Mouse (Mus musculus) embryo, embryonic 10 days (tissue): ENCODE results near the gene Dcaf10.
"Not testable (repeated sequence)": the region's sequence is repeated elsewhere in the genome, so short reads cannot be mapped to it uniquely, and the experiment has no call there.

Source experiments
- DNase-seq: peaks from one replicate; pipeline ENCODE4 v3.0.0-alpha.2; 2015; ENCODE audit warnings: low spot score

Dcaf10 gene

DNA sequence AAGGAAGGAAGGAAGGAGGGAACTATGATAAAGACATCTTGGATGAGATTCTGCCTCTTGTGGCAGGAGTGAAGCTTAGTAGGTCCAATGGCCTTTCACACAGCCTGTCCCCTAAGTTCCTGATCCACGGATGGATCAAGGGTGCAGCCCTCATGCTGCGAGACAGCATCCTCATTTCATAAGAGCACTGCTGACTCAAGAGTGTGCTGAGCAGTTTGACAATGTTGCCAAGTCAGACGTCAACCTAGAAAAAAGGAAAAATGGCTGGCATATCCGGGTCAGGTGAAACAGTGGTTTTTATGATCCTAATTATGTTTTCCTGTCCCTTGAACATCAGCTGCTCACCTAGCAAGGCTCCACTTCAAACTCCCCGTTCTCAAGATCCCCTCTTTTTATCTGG is 51.8 kb downstream of the Dcaf10 start:
- DNase-seq: no peak

DNA sequence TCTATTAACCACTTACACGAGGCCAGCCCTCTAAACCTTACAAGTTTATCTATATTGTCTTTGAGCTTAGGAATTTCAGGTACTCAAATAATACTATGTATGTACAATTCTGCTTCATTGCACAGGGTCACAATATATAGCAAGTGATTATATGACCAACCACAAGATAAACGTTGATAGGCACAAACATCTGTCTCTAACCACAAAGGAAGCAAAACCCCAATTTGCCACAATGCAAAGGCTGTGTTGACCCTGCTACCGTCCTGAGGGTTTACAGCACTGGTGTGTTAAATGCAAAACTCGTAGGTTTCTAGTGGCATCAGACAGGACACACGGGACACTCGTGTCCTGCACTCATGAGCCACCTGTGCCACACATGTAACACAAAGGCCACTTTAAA is 54.3 kb downstream of the Dcaf10 start:
- DNase-seq: not testable (repeated sequence)

DNA sequence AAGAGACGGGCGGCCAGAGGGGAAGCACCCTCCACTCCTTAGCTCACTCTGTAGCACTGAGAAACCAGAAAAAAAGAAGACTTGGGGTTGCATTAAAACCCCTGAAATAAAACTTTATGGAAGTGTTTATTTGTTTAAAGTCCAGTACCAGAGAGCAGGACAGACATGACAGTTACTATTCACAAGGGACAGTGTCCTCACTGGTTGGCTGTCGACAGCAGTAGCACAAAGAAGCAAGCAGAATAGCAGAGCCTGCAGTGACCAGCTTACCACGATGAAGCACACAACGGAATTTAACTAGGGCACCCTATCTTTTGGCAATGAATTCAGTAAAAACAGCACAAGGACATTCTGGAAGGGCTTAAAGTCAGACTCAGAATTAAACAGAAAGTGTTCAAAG is 56.4 kb downstream of the Dcaf10 start:
- DNase-seq: not testable (repeated sequence)

DNA sequence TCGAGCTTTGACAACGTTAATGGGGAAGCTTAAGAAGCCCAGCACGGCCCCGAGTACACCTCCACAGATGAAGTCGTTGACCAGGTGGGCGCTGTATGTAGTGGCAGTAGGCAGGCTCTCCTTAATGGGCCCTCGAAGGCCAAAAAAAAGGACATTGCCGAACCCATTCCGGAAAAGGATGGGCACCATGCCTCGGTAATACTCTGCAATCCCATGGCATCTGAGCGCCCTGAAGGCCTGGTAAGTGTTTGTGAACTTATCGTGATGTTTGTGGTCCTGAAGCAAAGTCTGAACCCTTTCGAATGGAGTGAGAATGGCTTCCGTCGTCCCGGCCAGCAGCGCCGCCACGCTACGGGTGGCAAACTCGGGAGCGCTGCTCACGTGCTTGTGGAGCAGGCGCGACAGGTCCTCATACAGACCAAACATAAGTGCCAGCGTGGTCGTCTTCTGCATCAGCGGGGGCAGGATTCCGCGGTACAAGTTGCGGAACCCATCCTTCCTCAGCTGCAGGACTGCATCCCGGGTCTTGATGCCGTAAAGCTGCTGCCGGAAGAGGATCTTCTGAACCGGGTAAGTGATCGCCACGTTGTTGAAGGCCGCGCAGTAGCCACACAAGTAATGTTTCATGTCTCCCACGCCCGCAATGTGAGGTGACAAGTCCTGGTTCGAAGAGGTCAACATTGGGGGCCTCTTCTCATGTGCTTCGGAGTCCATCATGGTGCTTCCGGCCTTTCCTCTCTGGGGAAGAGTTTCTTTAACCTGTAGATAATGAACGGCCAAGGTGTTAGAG is 57.7 kb downstream of the Dcaf10 start:
- no peak for DNase-seq

DNA sequence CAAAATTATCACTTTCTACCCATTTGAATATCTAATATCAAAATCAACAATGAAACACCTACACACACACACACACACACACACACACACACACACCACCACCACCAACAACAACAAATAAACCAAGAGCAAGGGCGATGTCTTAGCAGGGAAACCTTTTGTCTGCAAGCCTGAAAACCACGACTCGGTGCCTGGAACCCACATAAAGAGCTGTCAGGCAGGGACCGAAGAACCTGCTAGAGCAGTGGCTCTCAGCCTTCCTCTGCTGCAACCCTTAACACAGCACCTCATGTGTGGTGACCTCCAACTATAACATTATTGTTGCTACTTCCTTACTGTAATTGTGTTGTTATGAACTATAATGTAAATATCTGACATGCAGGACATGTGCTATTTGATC is 60.4 kb downstream of the Dcaf10 start:
- no peak for DNase-seq

DNA sequence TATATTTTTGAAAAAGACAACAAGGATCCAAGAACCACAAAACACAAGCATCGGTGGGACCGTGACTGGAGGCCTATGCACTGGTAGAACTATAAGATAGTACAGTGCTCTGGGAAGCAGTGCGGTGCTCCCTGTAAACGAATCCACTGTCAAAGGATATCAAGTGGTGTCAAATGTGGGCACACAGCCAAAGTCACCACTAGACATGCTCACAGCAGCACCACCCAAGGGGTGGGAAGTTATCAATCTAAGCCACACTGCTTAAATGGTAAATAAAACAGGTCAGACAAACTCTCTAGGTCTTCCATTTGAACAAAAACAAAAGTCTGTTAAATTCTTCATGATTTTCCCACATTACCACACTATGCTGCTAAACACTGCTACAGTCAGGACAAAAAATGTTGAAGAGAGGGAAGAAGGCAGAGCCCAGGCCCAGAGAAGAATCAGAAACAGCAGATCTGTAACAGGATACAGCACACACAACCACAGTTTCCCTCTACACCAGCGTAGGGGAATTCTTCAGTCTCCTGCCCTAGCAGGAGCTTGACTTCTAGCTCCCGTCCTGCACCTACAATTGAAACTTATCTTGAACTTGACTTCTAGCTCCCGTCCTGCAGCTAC is 61.1 kb downstream of the Dcaf10 start:
- no peak for DNase-seq

DNA sequence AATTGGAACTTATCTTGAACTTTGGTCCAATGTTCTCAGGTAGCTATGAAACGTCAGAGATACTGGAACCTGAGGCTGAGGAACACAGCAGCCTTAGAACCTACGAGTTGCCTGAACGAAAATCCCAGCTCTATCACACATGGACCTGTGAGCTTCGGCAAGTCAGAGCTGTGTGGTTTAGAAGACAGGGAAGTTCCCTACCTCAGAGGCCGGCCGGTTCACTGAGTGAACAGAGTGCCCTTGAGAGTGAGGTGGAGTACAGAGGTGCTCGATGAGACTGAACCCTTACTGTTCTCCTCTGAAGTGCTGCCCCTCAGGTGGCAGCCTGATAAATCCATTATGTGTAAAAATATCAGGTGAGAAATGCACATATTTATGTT is 61.6 kb downstream of the Dcaf10 start:
- no peak for DNase-seq

DNA sequence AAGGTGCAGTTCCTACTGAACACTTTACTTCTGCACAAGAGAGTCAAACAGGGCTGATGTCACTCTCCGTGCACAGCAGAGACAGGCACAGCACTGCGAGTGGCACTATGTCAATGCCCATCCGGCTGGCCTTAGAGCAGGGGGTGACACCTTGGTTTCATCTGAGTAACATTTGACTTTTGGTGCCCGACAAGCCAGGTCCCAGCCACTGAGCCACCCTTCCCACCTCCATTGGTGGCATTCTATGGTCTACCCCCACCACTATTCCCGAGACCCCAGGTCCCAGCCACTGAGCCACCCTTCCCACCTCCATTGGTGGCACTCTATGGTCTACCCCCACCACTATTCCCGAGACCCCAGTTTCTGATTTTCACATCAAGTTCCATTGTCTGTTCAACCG is 62.2 kb downstream of the Dcaf10 start:
- no peak for DNase-seq

DNA sequence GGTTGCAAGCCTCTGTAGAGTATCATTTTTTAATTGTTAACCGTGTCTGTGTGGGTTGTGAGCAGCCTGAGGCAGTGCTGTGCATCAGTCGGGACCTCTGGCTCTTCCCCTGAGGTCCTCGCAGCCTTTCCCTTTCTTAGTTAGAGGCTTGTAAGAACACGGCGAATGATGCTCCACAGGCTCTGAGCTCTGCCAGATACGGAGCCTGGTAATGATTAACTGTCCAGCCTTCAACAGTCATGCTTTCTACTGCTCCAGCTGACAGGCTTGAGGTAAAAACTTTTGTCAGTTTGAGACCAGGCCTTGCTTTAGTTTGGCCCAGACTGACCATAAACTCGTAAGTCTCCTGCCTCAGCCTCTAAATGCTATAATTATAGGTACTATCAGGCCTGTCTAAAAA is 63.4 kb downstream of the Dcaf10 start:
- no peak for DNase-seq

DNA sequence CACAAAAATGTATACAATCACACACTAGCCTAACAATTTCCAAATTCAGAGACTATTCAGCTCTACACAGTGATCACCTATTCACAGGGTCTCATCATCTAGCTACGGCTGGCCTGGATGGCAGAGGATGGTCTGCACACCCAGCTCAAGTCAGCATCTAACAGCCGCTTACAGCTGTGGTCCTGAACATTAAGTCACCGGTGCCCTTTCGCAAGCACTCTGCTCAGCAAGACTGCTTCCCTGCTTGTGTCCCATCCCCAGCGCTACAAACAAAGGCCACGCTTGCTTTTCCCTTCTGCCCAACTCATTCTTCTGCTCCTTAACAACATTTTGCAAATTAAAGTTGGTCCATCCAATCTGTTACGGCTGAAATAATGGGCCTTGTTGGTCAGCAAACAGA is 64.5 kb downstream of the Dcaf10 start:
- no peak for DNase-seq

DNA sequence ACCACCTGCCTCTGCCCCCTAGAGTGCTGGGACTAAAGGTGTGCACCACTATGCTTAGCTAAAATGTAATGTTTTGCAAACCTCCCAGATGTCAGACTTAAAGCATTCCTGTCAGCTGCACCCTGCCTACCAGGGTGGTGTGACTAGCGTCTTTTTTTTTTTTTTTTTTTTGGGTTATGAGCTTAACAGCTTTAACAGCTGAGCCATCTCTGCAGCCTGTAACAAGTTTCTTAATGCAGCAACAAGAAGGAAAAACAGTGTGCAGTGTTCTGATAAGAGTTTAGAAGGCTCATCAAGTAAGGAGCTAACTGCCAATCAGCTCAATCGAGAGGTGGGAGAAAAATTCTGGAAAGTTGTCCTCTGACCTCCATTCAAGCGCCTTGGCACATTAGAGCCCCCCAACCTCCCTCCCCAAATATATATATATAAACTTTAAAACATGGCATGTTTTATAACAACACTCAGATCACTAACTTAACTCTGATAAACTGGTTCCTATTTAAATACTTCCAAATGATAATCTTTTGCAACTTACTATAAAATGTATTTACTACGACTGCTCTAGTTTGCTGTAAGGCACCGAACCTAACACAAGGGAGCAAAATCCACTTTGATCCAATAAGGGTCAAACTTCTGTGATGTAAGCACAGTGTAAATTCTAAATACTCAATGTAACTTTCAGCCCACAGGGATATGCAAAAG is 65.3 kb downstream of the Dcaf10 start:
- DNase-seq: no peak

DNA sequence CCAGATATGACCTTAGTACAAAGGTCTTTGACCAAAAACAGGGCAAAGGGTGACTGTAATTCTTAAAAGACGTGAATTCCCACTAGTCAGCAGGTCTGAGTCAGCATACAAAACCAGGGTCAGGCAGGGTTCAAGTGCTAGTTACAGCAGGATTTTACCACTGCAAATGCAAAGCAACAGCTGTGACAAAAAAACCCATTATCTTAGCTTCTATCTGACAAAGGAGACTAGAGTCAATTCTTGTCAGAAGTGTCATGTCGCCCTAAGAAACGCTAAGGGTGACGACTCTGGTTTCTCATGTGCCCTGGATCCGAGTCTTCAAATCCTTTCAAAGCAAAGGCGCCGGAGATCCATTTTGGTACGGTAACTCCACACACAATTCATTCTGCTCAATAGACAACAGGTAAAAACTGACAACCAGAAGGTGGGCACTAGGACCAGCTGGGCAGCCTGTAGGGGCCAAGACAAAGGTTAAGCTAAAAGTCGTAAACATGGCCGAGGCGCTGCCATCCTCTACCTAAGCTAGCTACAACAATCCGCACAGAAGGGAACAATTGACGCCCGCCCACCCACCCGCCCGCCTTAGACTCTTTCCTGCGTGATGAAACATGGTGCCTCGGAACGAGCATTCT is 65.9 kb downstream of the Dcaf10 start:
- peak; percentile 60 for DNase-seq

DNA sequence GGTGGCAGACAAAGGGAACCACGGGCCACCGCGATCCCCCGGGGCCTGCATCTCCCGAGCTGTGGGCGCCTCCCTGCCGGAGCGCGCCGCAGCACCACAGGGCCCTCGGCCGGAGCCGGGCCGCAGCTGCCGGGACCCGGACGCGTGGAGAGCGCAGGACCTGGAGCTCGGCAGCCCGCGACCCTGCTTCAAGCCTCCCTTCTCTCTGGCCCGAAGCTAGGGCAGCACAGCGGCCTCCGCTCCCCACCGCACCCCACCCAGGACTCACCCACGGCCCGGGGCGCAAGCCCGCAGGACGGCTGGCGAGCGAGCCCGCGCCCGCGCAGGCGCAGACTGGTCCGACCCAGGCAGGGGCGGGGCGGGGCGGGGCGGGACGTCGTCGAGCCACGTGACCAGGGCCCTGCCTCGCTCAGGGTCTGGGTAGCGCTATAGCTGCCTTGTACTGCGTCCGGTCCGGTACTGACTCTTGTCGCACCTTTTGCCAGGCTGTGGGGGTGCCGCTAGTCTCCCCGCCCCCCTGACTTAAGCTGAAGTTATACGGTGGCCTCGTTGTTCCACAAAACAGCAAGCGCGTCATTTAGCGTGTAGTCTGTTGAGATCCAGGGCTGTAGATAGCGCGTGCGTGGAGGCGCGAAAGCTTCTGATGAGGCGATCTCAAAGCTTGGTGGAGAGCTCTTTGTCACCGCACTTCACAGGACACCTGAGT is 66.7 kb downstream of the Dcaf10 start, which contains the start of gene Slc25a51:
TSS of gene Slc25a51 (minus strand) at position 340 of the 706 bp plus-strand sequence.
- peak; percentile 90 for DNase-seq

DNA sequence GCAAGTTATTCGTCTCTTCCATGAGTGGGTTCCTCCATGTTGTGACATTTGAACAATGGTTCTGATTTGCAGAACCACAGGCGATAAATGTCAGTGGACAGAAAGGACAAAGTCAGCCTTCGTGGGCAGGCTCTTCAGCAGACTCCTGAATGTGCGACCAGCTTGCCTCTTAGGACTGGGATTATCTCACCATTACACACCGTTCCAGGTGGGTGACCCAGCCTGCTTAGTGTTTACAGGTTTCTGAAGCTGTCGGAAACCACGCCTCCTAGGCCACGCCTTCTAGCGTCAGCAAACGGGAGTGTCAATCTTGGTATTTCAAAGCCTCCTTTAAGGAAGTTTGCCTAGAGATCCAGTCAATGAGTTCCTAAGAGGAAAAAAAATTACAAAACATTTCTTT is 67.4 kb downstream of the Dcaf10 start:
- peak; percentile 89 for DNase-seq

DNA sequence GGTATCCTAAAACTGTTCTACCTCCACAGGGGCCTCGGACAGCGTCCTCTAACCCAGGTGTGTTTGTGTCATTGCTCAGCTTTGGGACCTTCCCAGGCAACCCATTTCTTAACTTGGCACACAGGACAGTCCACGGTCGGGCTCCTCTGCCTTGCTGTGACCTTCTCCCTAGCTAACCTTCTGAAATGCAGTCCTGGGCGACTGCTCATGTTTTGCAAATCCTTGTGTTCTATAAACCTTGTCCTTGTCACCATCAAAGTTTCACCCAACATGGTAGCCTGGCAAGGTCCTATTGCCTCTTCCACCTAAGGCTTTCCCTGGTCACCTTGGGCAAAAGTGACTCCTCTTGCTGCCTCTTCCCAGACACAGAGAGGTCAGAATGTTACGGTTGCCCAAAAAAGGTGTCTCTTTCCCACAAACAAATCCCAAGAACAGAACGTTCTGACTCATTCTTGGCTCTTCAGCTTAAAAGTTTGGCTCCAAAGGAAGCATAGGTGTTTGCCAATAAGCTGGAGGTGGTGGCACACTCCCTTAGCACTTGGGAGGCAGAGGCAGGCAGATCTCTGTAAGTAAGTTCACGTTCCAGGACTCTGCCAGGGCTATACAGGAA is 69.4 kb downstream of the Dcaf10 start:
- DNase-seq: no peak

DNA sequence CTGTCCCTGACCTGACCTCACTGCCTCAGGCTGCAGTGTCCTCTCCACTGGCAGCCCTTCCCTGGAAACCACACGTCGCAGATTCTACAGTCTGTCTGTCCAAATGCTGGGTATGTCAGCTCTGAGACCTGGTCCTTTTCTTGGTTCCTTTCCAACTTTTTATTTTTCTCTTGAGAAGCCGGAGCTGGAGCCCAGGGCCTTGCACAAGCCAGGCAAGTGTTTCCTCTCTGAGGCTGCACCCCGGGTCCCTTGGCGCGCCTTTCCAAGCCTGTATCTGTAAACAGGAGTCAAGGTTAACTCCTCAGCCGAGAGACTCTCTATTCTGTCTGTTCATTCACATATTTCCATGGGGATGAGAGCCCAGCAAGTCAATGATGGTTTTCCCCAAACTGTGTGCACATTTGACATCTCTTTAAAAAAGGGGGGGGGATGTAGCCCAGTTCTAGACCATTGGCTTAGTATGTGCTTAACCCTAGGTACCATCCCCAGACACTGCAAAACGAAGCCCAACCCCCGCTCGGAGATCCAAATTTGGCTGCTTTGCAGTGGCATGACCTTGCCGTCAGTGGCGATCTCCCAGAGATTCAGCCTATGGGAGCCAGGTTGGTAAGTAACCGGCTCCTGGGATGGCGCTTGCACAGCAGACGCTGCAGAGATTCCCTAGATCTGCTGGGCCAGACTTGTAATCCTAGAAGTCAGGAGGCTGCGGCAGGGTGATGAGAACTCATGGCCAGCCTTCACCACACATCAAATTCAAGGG is 70.7 kb downstream of the Dcaf10 start:
- DNase-seq: no peak

DNA sequence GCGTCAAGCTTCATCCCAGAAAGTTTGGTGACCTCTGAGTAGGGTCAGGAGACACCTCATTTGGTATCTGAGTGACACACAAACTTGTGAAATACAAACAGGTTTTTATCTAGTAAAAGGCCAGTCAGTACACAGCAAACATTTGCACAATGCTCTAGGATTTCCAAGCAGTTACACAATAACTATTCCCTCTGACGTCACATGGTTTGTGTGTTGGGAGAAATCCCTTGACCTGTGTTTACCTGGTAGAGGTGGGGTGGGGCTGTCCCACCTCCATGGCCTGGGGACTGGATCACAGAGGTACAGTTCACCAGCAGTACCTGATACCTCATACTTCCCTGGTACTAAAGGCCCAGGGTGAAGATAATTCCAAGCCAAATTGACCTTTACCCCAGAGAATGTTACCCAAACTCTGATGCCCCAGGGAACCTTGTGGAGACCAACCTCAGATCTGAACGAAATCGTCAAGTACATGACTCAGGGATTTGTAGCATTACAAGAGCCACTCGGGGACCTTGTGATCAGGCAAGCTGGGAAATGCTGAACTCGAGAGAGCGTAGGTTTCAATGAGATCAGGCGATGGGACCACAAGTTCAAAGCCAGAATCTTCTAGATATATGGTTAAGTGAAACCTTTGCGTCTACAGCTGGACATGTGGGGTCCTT is 71.9 kb downstream of the Dcaf10 start:
- DNase-seq: no peak

DNA sequence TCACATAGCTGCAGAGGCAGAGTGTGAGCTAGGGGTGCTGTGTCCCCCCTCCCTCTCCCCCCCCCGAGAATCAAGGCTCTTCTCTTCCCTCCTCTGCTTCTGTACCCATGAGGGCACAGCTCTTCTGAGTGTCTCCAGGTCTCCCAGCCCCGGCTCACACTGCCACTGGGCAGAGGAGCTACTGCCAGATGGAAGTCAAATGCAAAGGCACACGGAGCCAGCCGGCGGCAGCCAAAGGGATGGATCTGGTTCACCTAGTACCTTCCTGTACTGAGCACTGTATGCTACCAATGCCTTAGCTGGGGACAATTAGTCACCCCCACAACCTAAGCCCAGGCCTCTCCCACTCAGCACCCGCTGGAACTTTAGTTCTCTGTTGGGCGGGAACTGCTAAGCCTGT is 74.4 kb downstream of the Dcaf10 start:
- DNase-seq: no peak

DNA sequence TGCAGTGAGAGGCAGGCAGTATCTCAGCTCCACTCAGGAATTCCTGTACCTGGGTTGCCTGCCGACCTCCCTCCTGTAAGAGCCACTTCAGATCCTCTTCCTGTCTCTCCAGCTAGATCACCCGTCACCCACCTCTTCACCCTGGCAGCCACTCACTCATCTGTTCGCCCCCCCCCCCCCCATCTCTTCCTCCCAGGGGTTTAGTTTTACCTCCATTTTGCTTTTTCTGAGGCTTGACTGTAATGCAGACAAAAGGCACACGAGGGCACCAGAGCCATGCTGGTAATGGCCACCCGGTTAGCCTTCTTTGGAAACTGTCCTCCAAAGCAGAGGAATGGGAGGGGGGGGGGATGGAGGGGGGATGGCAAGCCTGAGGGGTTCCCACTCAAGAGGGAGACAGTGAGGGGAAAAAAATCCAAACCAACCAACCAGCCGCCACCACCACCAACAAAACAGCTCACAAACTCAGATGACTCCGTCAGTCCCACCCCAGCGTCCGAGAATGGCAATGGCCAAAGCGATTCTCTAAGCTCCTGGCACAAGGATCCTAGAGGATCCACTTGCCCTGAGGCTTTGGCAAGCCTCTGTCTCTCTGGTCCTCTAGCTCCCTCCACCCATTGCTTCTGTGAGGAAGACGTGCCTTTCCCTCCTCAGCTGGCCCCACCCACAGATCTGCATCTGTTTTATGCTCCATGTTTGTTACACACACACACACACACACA is 76.5 kb downstream of the Dcaf10 start:
- peak; percentile 81 for DNase-seq

DNA sequence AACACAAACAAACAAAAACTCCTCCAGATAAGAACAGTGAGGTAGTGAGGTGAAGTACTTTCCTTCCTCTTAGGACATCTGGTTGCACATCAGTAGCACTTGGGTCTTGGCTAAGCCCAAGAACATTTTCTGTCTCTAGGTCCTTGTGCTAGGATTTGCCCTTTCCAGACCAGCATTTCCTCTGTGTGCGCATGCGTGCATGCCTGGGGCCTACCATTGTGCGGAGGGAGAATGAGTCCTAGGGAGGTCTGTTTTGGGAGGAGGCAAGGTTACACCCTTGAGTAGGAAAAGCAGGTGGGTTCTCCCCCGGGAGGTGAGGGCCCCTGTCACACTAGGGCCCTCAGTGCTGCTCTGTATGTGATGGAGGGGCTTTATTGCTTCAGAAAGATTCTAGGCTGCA is 77.2 kb downstream of the Dcaf10 start:
- no peak for DNase-seq
